Mouse (Mus musculus) mesoderm, embryonic 11.5 days (tissue): ENCODE measurements around the gene Gm8300.
"Not testable (repeated sequence)": the region's sequence is repeated elsewhere in the genome, so short reads cannot be mapped to it uniquely, and the experiment has no call there.

Source experiments
- DNase-seq: peaks from one replicate; pipeline ENCODE4 v3.0.0-alpha.2; 2012; ENCODE audit warnings: low read depth, low spot score

The Gm8300 gene

GRCm38 (mm10) chr12:87514016-87514415 is at the start of gene Gm8300:
Gm8300 (plus strand) TSS chr12:87514316.
- DNase-seq = not testable (repeated sequence)

- no peak for DNase-seq
These were observed 49.3 kb upstream of the Gm8300 start for GRCm38 (mm10) chr12:87464678-87465297.

GRCm38 (mm10) chr12:87470263-87471136 is 43.6 kb upstream of the Gm8300 start:
- DNase-seq = no peak

- DNase-seq = peak; percentile 18
These were observed 42.6 kb upstream of the Gm8300 start for GRCm38 (mm10) chr12:87471421-87471963.

- peak; percentile 97 for DNase-seq
These were observed 41.9 kb upstream of the Gm8300 start, which contains the start of gene Snw1 for GRCm38 (mm10) chr12:87471964-87472786. Snw1 (minus strand) TSS chr12:87472274.

- no peak for DNase-seq
These were observed 39.4 kb upstream of the Gm8300 start for GRCm38 (mm10) chr12:87474756-87475155.

GRCm38 (mm10) chr12:87482482-87482881 is 31.6 kb upstream of the Gm8300 start:
- DNase-seq = not testable (repeated sequence)

- DNase-seq = not testable (repeated sequence)
These were observed 25.4 kb upstream of the Gm8300 start for GRCm38 (mm10) chr12:87488683-87489082.

- not testable (repeated sequence) for DNase-seq
These were observed 19.7 kb upstream of the Gm8300 start, which contains the start of gene Gm5788 for GRCm38 (mm10) chr12:87494421-87494820. Gm5788 (plus strand) TSS chr12:87494721.

GRCm38 (mm10) chr12:87519616-87520015 is 5.5 kb downstream of the Gm8300 start:
- DNase-seq = not testable (repeated sequence)

GRCm38 (mm10) chr12:87543927-87544326 is 29.8 kb downstream of the Gm8300 start:
- DNase-seq = no peak

GRCm38 (mm10) chr12:87550628-87551027 is 36.5 kb downstream of the Gm8300 start:
- not testable (repeated sequence) for DNase-seq
